Mouse (Mus musculus): Measurements from ENCODE around the gene Bcat2. TPM values are rescaled to one million over a fixed set of nuclear protein-coding genes. Genes with fewer than 3 reads are reported as not detected.

Bcat2 gene
- polyA plus RNA-seq, 1 experiment from 2014 or later = 59.5 TPM

GRCm38 (mm10) chr7:45554744-45555143 is 15.2 kb upstream of the Bcat2 start, which contains the start of gene Hsd17b14:
Gene Hsd17b14, plus strand, starts transcription at chr7:45554893.
- Histone ChIP-seq H3K9ac (no peak within 1 kb of the TSS), H3K36me3 (no peaks in the 10 kb centered on the region), H3K4me3 (replicated peaks) (no peak within 1 kb of the TSS), H3K4me1 (replicated peaks) (no peaks in the 10 kb centered on the region), H3K27ac (no peak within 1 kb of the TSS), H3K4me2 (replicated peaks) (no peak within 1 kb of the TSS), H3K27me3 (replicated peaks) (no peaks in the 10 kb centered on the region), H3K9me3 (no peaks in the 10 kb centered on the region)
- ATAC-seq = no peak
- WGBS = 37% methylated on average over 8 of the region's 8 CpGs

GRCm38 (mm10) chr7:45555787-45556186 is 14.2 kb upstream of the Bcat2 start:
- H3K9me3 ChIP-seq = no peaks in the 10 kb centered on the region
- no peak for ATAC-seq
- no peak overlapping the region for H3K9ac ChIP-seq
- no peaks in the 10 kb centered on the region; the same call in 1 of the 2 replicates for H3K4me1 ChIP-seq (replicated peaks)
- no peaks in the 10 kb centered on the region for H3K27me3 ChIP-seq (replicated peaks)
- WGBS = 20% methylated on average over 8 of the region's 8 CpGs
- H3K4me3 ChIP-seq (replicated peaks) = no peak overlapping the region
- no peaks in the 10 kb centered on the region for H3K36me3 ChIP-seq
- H3K4me2 ChIP-seq (replicated peaks) = no peak overlapping the region
- no peak overlapping the region for H3K27ac ChIP-seq

- 0 out of 2 replicates have a peak, but pooled peaks have one; percentile 34 for ATAC-seq
- no peak overlapping the region for H3K4me2 ChIP-seq (replicated peaks)
- 29% methylated on average over 6 of the region's 6 CpGs for WGBS
- H3K4me3 ChIP-seq (replicated peaks) = no peak overlapping the region
- peaks cover 10% of the 10 kb centered on the region for H3K4me1 ChIP-seq (replicated peaks)
- H3K27ac ChIP-seq = no peak overlapping the region
- no peak overlapping the region for H3K9ac ChIP-seq
- H3K9me3 ChIP-seq = no peaks in the 10 kb centered on the region
- no peaks in the 10 kb centered on the region for H3K27me3 ChIP-seq (replicated peaks)
- H3K36me3 ChIP-seq = no peaks in the 10 kb centered on the region
Observed at GRCm38 (mm10) chr7:45558907-45559306, 11.0 kb upstream of the Bcat2 start.

- ATAC-seq = no peak
- Histone ChIP-seq H3K9ac (no peak overlapping the region), H3K27ac (no peak overlapping the region), H3K4me3 (replicated peaks) (no peak overlapping the region), H3K4me1 (replicated peaks) (peaks cover 10% of the 10 kb centered on the region), H3K4me2 (replicated peaks) (no peak overlapping the region), H3K9me3 (no peaks in the 10 kb centered on the region), H3K27me3 (replicated peaks) (no peaks in the 10 kb centered on the region), H3K36me3 (no peaks in the 10 kb centered on the region)
- 80% methylated on average over 7 of the region's 7 CpGs for WGBS
Observed at GRCm38 (mm10) chr7:45560241-45560640, 9.7 kb upstream of the Bcat2 start.

- peak; percentile 65 for ATAC-seq
Observed at GRCm38 (mm10) chr7:45560843-45561623, 8.9 kb upstream of the Bcat2 start.

GRCm38 (mm10) chr7:45561624-45562520 is 8.1 kb upstream of the Bcat2 start:
- peak; percentile 55 for ATAC-seq
- 37% methylated on average over 12 of the region's 12 CpGs for WGBS
- Histone ChIP-seq H3K4me2 (replicated peaks) (peak overlapping the region; percentile 39), H3K9ac (0 out of 2 replicates have a peak overlapping the region, but pooled peaks have one; percentile 0), H3K27ac (0 out of 2 replicates have a peak overlapping the region, but pooled peaks have one; percentile 11), H3K9me3 (no peaks in the 10 kb centered on the region), H3K4me1 (replicated peaks) (peaks cover 10% of the 10 kb centered on the region), H3K36me3 (no peaks in the 10 kb centered on the region), H3K4me3 (replicated peaks) (no peak overlapping the region), H3K27me3 (replicated peaks) (no peaks in the 10 kb centered on the region)

More at GRCm38 (mm10) chr7:45560843-45561623, 8.9 kb upstream of the Bcat2 start:
- Histone ChIP-seq H3K27me3 (replicated peaks) (no peaks in the 10 kb centered on the region), H3K4me1 (replicated peaks) (peaks cover 10% of the 10 kb centered on the region), H3K4me2 (replicated peaks) (peak overlapping the region; percentile 39), H3K36me3 (no peaks in the 10 kb centered on the region), H3K4me3 (replicated peaks) (no peak overlapping the region), H3K27ac (no peak overlapping the region), H3K9ac (0 out of 2 replicates have a peak overlapping the region, but pooled peaks have one; percentile 0), H3K9me3 (no peaks in the 10 kb centered on the region)
- WGBS = 24% methylated on average over 17 of the region's 17 CpGs

GRCm38 (mm10) chr7:45564811-45565210 is 5.1 kb upstream of the Bcat2 start:
- ATAC-seq = no peak

GRCm38 (mm10) chr7:45565446-45565845 is 4.5 kb upstream of the Bcat2 start:
- Histone ChIP-seq H3K9ac (no peak overlapping the region), H3K27me3 (replicated peaks) (no peaks in the 10 kb centered on the region), H3K9me3 (no peaks in the 10 kb centered on the region), H3K4me2 (replicated peaks) (no peak overlapping the region), H3K4me1 (replicated peaks) (peaks cover 19% of the 10 kb centered on the region), H3K4me3 (replicated peaks) (no peak overlapping the region), H3K27ac (no peak overlapping the region), H3K36me3 (no peaks in the 10 kb centered on the region)
- 92% methylated on average over 9 of the region's 9 CpGs for WGBS
- no peak for ATAC-seq

More at GRCm38 (mm10) chr7:45564811-45565210, 5.1 kb upstream of the Bcat2 start:
- Histone ChIP-seq H3K4me2 (replicated peaks) (no peak overlapping the region), H3K9me3 (no peaks in the 10 kb centered on the region), H3K27ac (no peak overlapping the region), H3K27me3 (replicated peaks) (no peaks in the 10 kb centered on the region), H3K4me3 (replicated peaks) (no peak overlapping the region), H3K36me3 (no peaks in the 10 kb centered on the region), H3K9ac (no peak overlapping the region), H3K4me1 (replicated peaks) (peaks cover 16% of the 10 kb centered on the region)
- 71% methylated on average over 2 of the region's 2 CpGs for WGBS

- Histone ChIP-seq H3K27ac (peak overlapping the region; percentile 72; the same call in 1 of the 2 replicates), H3K27me3 (replicated peaks) (no peaks in the 10 kb centered on the region), H3K36me3 (no peaks in the 10 kb centered on the region), H3K4me1 (replicated peaks) (peaks cover 18% of the 10 kb centered on the region), H3K4me2 (replicated peaks) (peak overlapping the region; percentile 67), H3K9ac (no peak overlapping the region), H3K9me3 (no peaks in the 10 kb centered on the region), H3K4me3 (replicated peaks) (peak overlapping the region; percentile 41; the same call in 1 of the 2 replicates)
- WGBS = 71% methylated on average over 8 of the region's 8 CpGs
- no peak for ATAC-seq
Observed at GRCm38 (mm10) chr7:45567112-45567779, 2.7 kb upstream of the Bcat2 start.

GRCm38 (mm10) chr7:45567780-45568516 is 2.0 kb upstream of the Bcat2 start:
- Histone ChIP-seq H3K9ac (peak overlapping the region; percentile 31; the same call in 1 of the 2 replicates), H3K27me3 (replicated peaks) (no peaks in the 10 kb centered on the region), H3K9me3 (no peaks in the 10 kb centered on the region), H3K4me2 (replicated peaks) (peak overlapping the region; percentile 67), H3K27ac (peak overlapping the region; percentile 86), H3K4me1 (replicated peaks) (peaks cover 18% of the 10 kb centered on the region), H3K36me3 (no peaks in the 10 kb centered on the region), H3K4me3 (replicated peaks) (peak overlapping the region; percentile 41)
- under 1% methylated on average over 24 of the region's 24 CpGs for WGBS
- peak; percentile 97 for ATAC-seq
